Mouse (Mus musculus) thymus, adult 2 months (tissue): ENCODE data around the gene Cldn4.

Experiments
- CTCF ChIP-seq: fragments of 200-500 bp; IDR thresholded peaks from 2 replicates; pipeline ENCODE4 v1.5.1; 2012; ENCODE audit warnings: mild to moderate bottlenecking, control low read depth, low read length, moderate library complexity, borderline replicate concordance; ENCODE audit not compliant: control insufficient read depth, poor library complexity, insufficient read depth; ENCODE audit errors: extremely low read depth
- POLR2A ChIP-seq: fragments of 200-500 bp; IDR thresholded peaks from 2 replicates; pipeline ENCODE4 v1.6.1; 2012; ENCODE audit warnings: mild to moderate bottlenecking, low read length, control low read depth, moderate library complexity; ENCODE audit not compliant: control insufficient read depth, poor library complexity, insufficient read depth; ENCODE audit errors: extremely low read depth

- no peak for TF ChIP-seq CTCF
- TF ChIP-seq POLR2A: no peak
Measured at GRCm38 (mm10) chr5:134926726-134927125, 20.0 kb downstream of the Cldn4 start.
